Mouse (Mus musculus) ovary, postnatal 14 days (tissue): ENCODE measurements around the gene Map4k3.
"Not testable (repeated sequence)": the region's sequence is repeated elsewhere in the genome, so short reads cannot be mapped to it uniquely, and the experiment has no call there.

Experiments used
- DNase-seq: peaks from one replicate; pipeline ENCODE4 v3.0.0; 2022; ENCODE audit warnings: low spot score

Map4k3 gene

GRCm38 (mm10) chr17:80624979-80625378 lies 103.3 kb downstream of the Map4k3 start:
- DNase-seq = no peak

- no peak for DNase-seq
These were observed 106.6 kb downstream of the Map4k3 start for GRCm38 (mm10) chr17:80621691-80622090.

GRCm38 (mm10) chr17:80620786-80621423 lies 107.4 kb downstream of the Map4k3 start:
- DNase-seq = peak; percentile 32

- no peak for DNase-seq
These were observed 108.7 kb downstream of the Map4k3 start for GRCm38 (mm10) chr17:80619556-80619955.

- no peak for DNase-seq
These were observed 109.4 kb downstream of the Map4k3 start for GRCm38 (mm10) chr17:80618890-80619289.

- DNase-seq = no peak
These were observed 124.5 kb downstream of the Map4k3 start for GRCm38 (mm10) chr17:80603806-80604205.

GRCm38 (mm10) chr17:80603079-80603625 lies 125.1 kb downstream of the Map4k3 start:
- DNase-seq = no peak

- peak; percentile 13 for DNase-seq
These were observed 126.9 kb downstream of the Map4k3 start for GRCm38 (mm10) chr17:80601371-80601770.

GRCm38 (mm10) chr17:80583051-80583450 lies 145.2 kb downstream of the Map4k3 start:
- no peak for DNase-seq

GRCm38 (mm10) chr17:80579901-80580300 lies 148.4 kb downstream of the Map4k3 start:
- no peak for DNase-seq

- no peak for DNase-seq
These were observed 149.2 kb downstream of the Map4k3 start for GRCm38 (mm10) chr17:80579089-80579488.

- DNase-seq = no peak
These were observed 150.2 kb downstream of the Map4k3 start for GRCm38 (mm10) chr17:80578041-80578440.

GRCm38 (mm10) chr17:80577639-80578038 lies 150.6 kb downstream of the Map4k3 start, which contains the start of gene Cdkl4:
Gene Cdkl4 (minus strand): TSS chr17:80577813.
- no peak for DNase-seq

GRCm38 (mm10) chr17:80577214-80577613 lies 151.1 kb downstream of the Map4k3 start:
- DNase-seq = peak; percentile 22

- DNase-seq = no peak
These were observed 153.3 kb downstream of the Map4k3 start for GRCm38 (mm10) chr17:80575008-80575407.

- no peak for DNase-seq
These were observed 153.8 kb downstream of the Map4k3 start for GRCm38 (mm10) chr17:80574471-80574965.

GRCm38 (mm10) chr17:80572187-80572935 lies 155.9 kb downstream of the Map4k3 start:
- no peak for DNase-seq

- no peak for DNase-seq
These were observed 156.8 kb downstream of the Map4k3 start for GRCm38 (mm10) chr17:80571460-80571859.

- not testable (repeated sequence) for DNase-seq
These were observed 158.6 kb downstream of the Map4k3 start for GRCm38 (mm10) chr17:80569718-80570117.

GRCm38 (mm10) chr17:80568842-80569601 lies 159.3 kb downstream of the Map4k3 start:
- DNase-seq = no peak

GRCm38 (mm10) chr17:80568441-80568840 lies 159.8 kb downstream of the Map4k3 start:
- DNase-seq = no peak

GRCm38 (mm10) chr17:80564611-80564924 lies 163.7 kb downstream of the Map4k3 start:
- no peak for DNase-seq
